Mouse (Mus musculus) erythroblast, embryonic 14.5 days (primary cell): Measurements from ENCODE around the gene Sept8. TPM values are rescaled to one million over a fixed set of nuclear protein-coding genes. Genes with fewer than 3 reads are reported as not detected.

Experiments
- H3K27me3 ChIP-seq: 2 replicates; pipeline ENCODE4 v1.6.1; 2012; ENCODE audit warnings: inconsistent platforms; ENCODE audit not compliant: control insufficient read depth
- H3K36me3 ChIP-seq: 2 replicates; pipeline ENCODE4 v1.6.1; 2012; ENCODE audit warnings: mild to moderate bottlenecking, inconsistent platforms; ENCODE audit not compliant: control insufficient read depth
- H3K4me1 ChIP-seq: 2 replicates; pipeline ENCODE4 v1.6.1; 2012; ENCODE audit warnings: inconsistent platforms; ENCODE audit not compliant: control insufficient read depth
- H3K4me3 ChIP-seq: replicated peaks from 2 replicates; pipeline ENCODE3; 2012; ENCODE audit warnings: moderate library complexity, mild to moderate bottlenecking, inconsistent platforms
- H3K9me3 ChIP-seq: 2 replicates; pipeline ENCODE4 v1.6.1; 2012; ENCODE audit warnings: low read length, inconsistent platforms, mixed read lengths; ENCODE audit not compliant: control insufficient read depth
- GATA1 ChIP-seq: IDR thresholded peaks from 2 replicates; pipeline ENCODE4 v1.6.1; 2012; ENCODE audit warnings: low read length, inconsistent platforms, mixed read lengths
- TAL1 ChIP-seq: IDR thresholded peaks from 3 replicates; pipeline ENCODE4 v1.6.1; 2012; ENCODE audit warnings: low read length, inconsistent platforms, mixed read lengths
- polyA plus RNA-seq: library from polyadenylated mRNA; stranded (reverse); fragments of >175 nt; gene quantifications from 2 replicates; pipeline ENCODE4 v1.2.3, GENCODE M21; 2012

The Sept8 gene
- polyA plus RNA-seq, 1 experiment, result 7.8 TPM

GRCm38 (mm10) chr11:53479783-53480301, 39.2 kb upstream of the Sept8 start, which contains the start of the genes Gm9945 and Sowaha:
Gene Gm9945 (plus strand): TSS chr11:53480166.
Gene Sowaha (minus strand): TSS chr11:53480274.
- Histone ChIP-seq H3K27me3 (peaks cover 53% of the 10 kb centered on the region), H3K9me3 (peaks cover 13% of the 10 kb centered on the region), H3K36me3 (peaks cover 37% of the 10 kb centered on the region), H3K4me1 (peaks cover 79% of the 10 kb centered on the region), H3K4me3 (peak within 1 kb of the TSS; percentile 97)
- TF ChIP-seq TAL1, result no peak
- TF ChIP-seq GATA1, result no peak

- H3K36me3 ChIP-seq, result peaks cover 33% of the 10 kb centered on the region
- peaks cover 90% of the 10 kb centered on the region for H3K4me1 ChIP-seq
- H3K9me3 ChIP-seq, result peaks cover 13% of the 10 kb centered on the region
- H3K4me3 ChIP-seq, result peak overlapping the region; percentile 97
- TF ChIP-seq TAL1 (peak; percentile 83), GATA1 (peak; percentile 78)
- peaks cover 40% of the 10 kb centered on the region for H3K27me3 ChIP-seq
Observed at GRCm38 (mm10) chr11:53481088-53481730, 37.8 kb upstream of the Sept8 start.

GRCm38 (mm10) chr11:53483159-53483891, 35.7 kb upstream of the Sept8 start:
- Histone ChIP-seq H3K4me1 (peaks cover 93% of the 10 kb centered on the region), H3K4me3 (peak overlapping the region; percentile 63), H3K36me3 (peaks cover 14% of the 10 kb centered on the region), H3K27me3 (peaks cover 40% of the 10 kb centered on the region), H3K9me3 (peaks cover 9% of the 10 kb centered on the region)
- TF ChIP-seq TAL1 (peak; percentile 58; the same call in 2 of the 3 replicates), GATA1 (peak; percentile 92)

- no peak overlapping the region for H3K4me3 ChIP-seq
- no peaks in the 10 kb centered on the region for H3K9me3 ChIP-seq
- H3K4me1 ChIP-seq, result peaks cover 69% of the 10 kb centered on the region
- peaks cover 21% of the 10 kb centered on the region for H3K27me3 ChIP-seq
- peaks cover 3% of the 10 kb centered on the region; the same call in 1 of the 2 replicates for H3K36me3 ChIP-seq
- TF ChIP-seq GATA1, result no peak
- TF ChIP-seq TAL1, result no peak
Observed at GRCm38 (mm10) chr11:53485719-53486118, 33.3 kb upstream of the Sept8 start.

GRCm38 (mm10) chr11:53486351-53486750, 32.7 kb upstream of the Sept8 start:
- Histone ChIP-seq H3K9me3 (no peaks in the 10 kb centered on the region), H3K4me1 (peaks cover 63% of the 10 kb centered on the region), H3K4me3 (no peak overlapping the region), H3K36me3 (peaks cover 3% of the 10 kb centered on the region; the same call in 1 of the 2 replicates), H3K27me3 (peaks cover 21% of the 10 kb centered on the region)
- TF ChIP-seq TAL1 (no peak), GATA1 (no peak)

GRCm38 (mm10) chr11:53486822-53487594, 32.0 kb upstream of the Sept8 start:
- H3K27me3 ChIP-seq, result peaks cover 21% of the 10 kb centered on the region
- TF ChIP-seq TAL1 (no peak), GATA1 (no peak)
- H3K4me3 ChIP-seq, result no peak overlapping the region
- peaks cover 1% of the 10 kb centered on the region; the same call in 1 of the 2 replicates for H3K36me3 ChIP-seq
- no peaks in the 10 kb centered on the region for H3K9me3 ChIP-seq
- peaks cover 57% of the 10 kb centered on the region for H3K4me1 ChIP-seq

GRCm38 (mm10) chr11:53489007-53489406, 30.1 kb upstream of the Sept8 start:
- Histone ChIP-seq H3K4me3 (no peak overlapping the region), H3K36me3 (no peaks in the 10 kb centered on the region), H3K9me3 (no peaks in the 10 kb centered on the region), H3K4me1 (peaks cover 38% of the 10 kb centered on the region), H3K27me3 (peaks cover 21% of the 10 kb centered on the region)
- no peak for TF ChIP-seq GATA1
- TF ChIP-seq TAL1, result no peak

GRCm38 (mm10) chr11:53489421-53489820, 29.6 kb upstream of the Sept8 start:
- Histone ChIP-seq H3K4me1 (peaks cover 34% of the 10 kb centered on the region), H3K9me3 (no peaks in the 10 kb centered on the region), H3K4me3 (no peak overlapping the region), H3K36me3 (no peaks in the 10 kb centered on the region), H3K27me3 (peaks cover 21% of the 10 kb centered on the region)
- TF ChIP-seq GATA1, result no peak
- TF ChIP-seq TAL1, result no peak

- H3K27me3 ChIP-seq, result peaks cover 17% of the 10 kb centered on the region
- no peak for TF ChIP-seq GATA1
- H3K9me3 ChIP-seq, result no peaks in the 10 kb centered on the region
Observed at GRCm38 (mm10) chr11:53491954-53492401, 27.1 kb upstream of the Sept8 start.

More at GRCm38 (mm10) chr11:53491954-53492401, 27.1 kb upstream of the Sept8 start:
- no peak overlapping the region for H3K4me3 ChIP-seq
- no peaks in the 10 kb centered on the region for H3K36me3 ChIP-seq
- peaks cover 11% of the 10 kb centered on the region for H3K4me1 ChIP-seq
